9 mouse cellular contexts compared by ENCODE assay signal in the genomic region with DNA sequence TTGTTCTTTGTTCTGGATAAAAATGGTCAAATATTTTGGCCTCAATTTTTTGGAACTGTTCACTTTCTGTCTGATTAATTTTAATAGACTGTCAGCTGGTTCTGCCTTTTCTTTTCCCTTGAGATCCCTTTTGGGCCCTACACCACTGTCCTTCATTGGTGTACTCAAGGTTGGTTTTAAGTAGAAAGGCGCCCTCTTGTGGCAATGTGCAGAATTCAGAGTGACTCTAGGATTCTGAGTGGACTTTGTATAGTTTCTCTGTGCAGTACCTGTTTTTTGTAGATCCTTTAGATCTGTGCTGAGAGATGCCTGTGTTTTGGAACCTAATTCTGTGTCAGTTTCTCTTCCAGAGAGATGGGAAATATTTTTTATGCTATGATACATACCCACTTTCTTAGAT. TPM values are rescaled to one million over a fixed set of nuclear protein-coding genes. Genes with fewer than 3 reads are reported as not detected.
DNase-seq lines count a peak whose midpoint lies in the region; TF ChIP-seq lines count a peak whose summit lies in the region.
"Had no signal": no experiment of that assay in that cellular context is flagged by ENCODE, and none has a peak within 500 bp of the region (broad histone marks: within the 10 kb centered on the region; RNA-seq: fewer than 3 reads in every experiment).

No protein-coding gene starts in this region.

- DNase-seq in cerebellum, adult 2 months = peak; percentile 16 to 17
- no peak for DNase-seq in cerebellum, adult 11 months
- DNase-seq in A20 (ENCODE audit: low read depth, low spot score) = peak; percentile 75
- DNase-seq in adrenal gland, postnatal 14 days = peak; percentile 74
- DNase-seq in frontal cortex, postnatal 25 days (ENCODE audit: low spot score in 2 of 2) = peak; percentile 36 to 59
- peak; percentile 75 for DNase-seq in layer of hippocampus, adult 11-12 months (ENCODE audit: low spot score)
- DNase-seq in lung, postnatal 14 days = peak; percentile 71
- peak; percentile 16 to 68 for DNase-seq in spleen, postnatal 10 days (ENCODE audit: low spot score in 2 of 2)

- H3K4me3 ChIP-seq in cerebellum, adult 2 months (replicated peaks; ENCODE audit: insufficient read depth, low read depth, low read length) = no peak overlapping the region
- H3K4me3 ChIP-seq: hindbrain, embryonic 15.5 days had no signal

- WGBS in cerebellum, adult 2 months = 0% methylated on average over 1 of the region's 1 CpGs

- TF ChIP-seq CTCF in cerebellum, adult 2 months (IDR thresholded peaks at IDR 0.05; ENCODE audit: borderline replicate concordance, insufficient read depth, low read depth, low read length) = no peak

- no peak overlapping the region for H3K27ac ChIP-seq in cerebellum, adult 2 months (ENCODE audit: insufficient read depth, low read length)
- H3K27ac ChIP-seq: hindbrain, embryonic 15.5 days had no signal

- no peak for TF ChIP-seq POLR2A in cerebellum, adult 2 months (IDR thresholded peaks at IDR 0.05; ENCODE audit: borderline replicate concordance, insufficient read depth, low read length)

- H3K4me1 ChIP-seq in cerebellum, adult 2 months (ENCODE audit: control insufficient read depth, insufficient read depth, low read length) = no peaks in the 10 kb centered on the region
- H3K4me1 ChIP-seq: hindbrain, embryonic 15.5 days had no signal

- no peaks in the 10 kb centered on the region for H3K27me3 ChIP-seq in cerebellum, adult 2 months (ENCODE audit: control insufficient read depth, insufficient read depth, low read length)
- H3K27me3 ChIP-seq: hindbrain, embryonic 15.5 days had no signal

RNA-seq across cellular contexts. Expression of gene Gm8251, which starts 2.9 kb away (rescaled TPM):
- 0.02 and 0.05 TPM in 2 replicates for polyA plus RNA-seq in cerebellum, adult 2 months (2012; rRNA removed)
- total RNA-seq in adrenal gland, postnatal 14 days (2021) = 0.08 TPM in 1 of 2 replicates, not detected in the other

RNA-seq across cellular contexts. Expression of gene Tex30, which starts 37.6 kb away (rescaled TPM):
- polyA plus RNA-seq in cerebellum, adult 2 months (2012; rRNA removed) = 10.7 and 11.3 TPM in 2 replicates
- 12.9 and 13.3 TPM in 2 replicates for total RNA-seq in adrenal gland, postnatal 14 days (2021)

RNA-seq across cellular contexts. Expression of gene Mettl21c, which starts 44.8 kb away (rescaled TPM):
- polyA plus RNA-seq in cerebellum, adult 2 months (2012; rRNA removed) = not detected in 2 replicates
- not detected in 2 replicates for total RNA-seq in adrenal gland, postnatal 14 days (2021)

RNA-seq across cellular contexts. Expression of gene Kdelc1, which starts 54.0 kb away (rescaled TPM):
- polyA plus RNA-seq in cerebellum, adult 2 months (2012; rRNA removed) = 14.6 and 15.3 TPM in 2 replicates
- total RNA-seq in adrenal gland, postnatal 14 days (2021) = 23.5 TPM in 2 replicates

RNA-seq across cellular contexts. Expression of gene Bivm, which starts 54.1 kb away (rescaled TPM):
- polyA plus RNA-seq in cerebellum, adult 2 months (2012; rRNA removed) = 15.3 and 15.6 TPM in 2 replicates
- 14.3 and 16.8 TPM in 2 replicates for total RNA-seq in adrenal gland, postnatal 14 days (2021)
